8 mouse cellular contexts compared by ENCODE assay signal in genomic region chr14:31168425-31168824, GRCm38 (mm10). TPM values are rescaled to one million over a fixed set of nuclear protein-coding genes. Genes with fewer than 3 reads are reported as not detected.
DNase-seq lines count a peak whose midpoint lies in the region; ATAC-seq lines count a peak whose summit lies in the region.

Gene Stab1, minus strand, starts transcription at chr14:31168641.

- H3K4me2 ChIP-seq in embryonic facial prominence, embryonic 15.5 days (replicated peaks) = no peak within 1 kb of the TSS
- peak within 1 kb of the TSS; percentile 46 for H3K4me2 ChIP-seq in lung, embryonic 16.5 days (ENCODE audit: low read depth, low read length)

- H3K27me3 ChIP-seq in embryonic facial prominence, embryonic 15.5 days = no peaks in the 10 kb centered on the region
- H3K27me3 ChIP-seq in lung, embryonic 16.5 days (ENCODE audit: control insufficient read depth, insufficient read depth, low read depth, low read length) = no peaks in the 10 kb centered on the region

- intact Hi-C loops in heart, postnatal 25 days (cut with DNase I) = no loop called here

- H3K9ac ChIP-seq in embryonic facial prominence, embryonic 15.5 days = no peak within 1 kb of the TSS
- peak within 1 kb of the TSS; percentile 56 for H3K9ac ChIP-seq in lung, embryonic 16.5 days (ENCODE audit: low read length)

- H3K9me3 ChIP-seq in embryonic facial prominence, embryonic 15.5 days (replicated peaks) = no peaks in the 10 kb centered on the region
- H3K9me3 ChIP-seq in lung, embryonic 16.5 days (ENCODE audit: control insufficient read depth, low read length) = no peaks in the 10 kb centered on the region

- ATAC-seq in embryonic facial prominence, embryonic 15.5 days (ENCODE audit: insufficient number of reproducible peaks, low FRiP score, low TSS enrichment, low read depth) = no peak
- ATAC-seq in lung, embryonic 16.5 days (ENCODE audit: low read depth) = peak; percentile 65

- peaks cover 21% of the 10 kb centered on the region for H3K4me1 ChIP-seq in embryonic facial prominence, embryonic 15.5 days
- peaks cover 5% of the 10 kb centered on the region; the same call in 1 of the 2 replicates for H3K4me1 ChIP-seq in lung, embryonic 16.5 days (replicated peaks; ENCODE audit: control insufficient read depth, insufficient read depth, low read length)

- H3K36me3 ChIP-seq in embryonic facial prominence, embryonic 15.5 days = peaks cover 40% of the 10 kb centered on the region
- H3K36me3 ChIP-seq in lung, embryonic 16.5 days (ENCODE audit: control insufficient read depth, insufficient read depth, low read length) = peaks cover 28% of the 10 kb centered on the region

- peak; percentile 63 for DNase-seq in adrenal gland, postnatal 14 days
- DNase-seq in heart, postnatal 25 days (ENCODE audit: low spot score) = peak; percentile 57
- DNase-seq in large intestine, adult 2 months (ENCODE audit: low read depth, low spot score) = no peak
- no peak for DNase-seq in Muller cell, postnatal 12 days (ENCODE audit: inconsistent ontology term)
- DNase-seq in frontal cortex, postnatal 25 days (ENCODE audit: low spot score in 2 of 2) = no peak
- no peak for DNase-seq in cerebellum, adult 18-20 months

- H3K27ac ChIP-seq in embryonic facial prominence, embryonic 15.5 days (replicated peaks) = peak within 1 kb of the TSS; percentile 7; the same call in 1 of the 2 replicates
- H3K27ac ChIP-seq in lung, embryonic 16.5 days (ENCODE audit: low read length) = 0 out of 2 replicates have a peak within 1 kb of the TSS, but pooled peaks have one; percentile 15

- H3K4me3 ChIP-seq in embryonic facial prominence, embryonic 15.5 days (replicated peaks) = peak within 1 kb of the TSS; percentile 19
- H3K4me3 ChIP-seq in lung, embryonic 16.5 days (ENCODE audit: low read length) = peak within 1 kb of the TSS; percentile 43

- 37% methylated on average over 10 of the region's 10 CpGs for WGBS in embryonic facial prominence, embryonic 15.5 days
- WGBS in large intestine, adult 2 months = 43% methylated on average over 10 of the region's 10 CpGs
- WGBS in lung, embryonic 16.5 days = 24% methylated on average over 10 of the region's 10 CpGs

RNA-seq across cellular contexts. Expression of gene Stab1, which starts in this region (rescaled TPM):
- 74.4 and 78.6 TPM in 2 replicates for total RNA-seq in adrenal gland, postnatal 14 days (2021)
- 50.6 and 66.2 TPM in 2 replicates for polyA plus RNA-seq in embryonic facial prominence, embryonic 15.5 days (2015; fragmentation: Nextera tagmentation; extraction: Ambion mirVana)
- 10 to 100 TPM; 76.4 to 76.8 TPM for total RNA-seq in heart, postnatal 25 days (2021)
- 39.2 and 72.8 TPM in 2 replicates for polyA plus RNA-seq in large intestine, adult 2 months (2012; rRNA removed)
- 48.9 and 52.1 TPM in 2 replicates for polyA plus RNA-seq in lung, embryonic 16.5 days (2015; fragmentation: Nextera tagmentation; extraction: Ambion mirVana)

Comparison
In these comparisons a context has a peak if more than half of its experiments do, and no peak if none do; other contexts are left out.
1. DNase-seq: peak in adrenal gland, postnatal 14 days (single experiment) and heart, postnatal 25 days (single experiment); none in large intestine, adult 2 months (single experiment), Muller cell, postnatal 12 days (single experiment), frontal cortex, postnatal 25 days (0 of 2) and cerebellum, adult 18-20 months (0 of 2).